Mouse (Mus musculus): Measurements from ENCODE around the gene Sorcs2. TPM values are rescaled to one million over a fixed set of nuclear protein-coding genes. Genes with fewer than 3 reads are reported as not detected.

The Sorcs2 gene
- total RNA-seq, 2 experiments from 2014 or later: 36.6 to 45.0 TPM

- DNase-seq (ENCODE audit: low spot score in 2 of 2): no peak
- intact Hi-C loops (cut with DNase I): loop anchor here (10.0 kb wide), 1 partner anchor 757 kb away; the partner anchor contains the start of gene Bloc1s4
Observed at GRCm38 (mm10) chr5:35988085-35988484, 409.9 kb downstream of the Sorcs2 start.

- intact Hi-C loops (cut with DNase I): loop anchor here (10.0 kb wide), 1 partner anchor 759 kb away; the partner anchor contains the start of gene Bloc1s4
- peak; percentile 35 to 47 for DNase-seq (ENCODE audit: low spot score in 2 of 2)
Observed at GRCm38 (mm10) chr5:35985611-35986010, 412.3 kb downstream of the Sorcs2 start.

- intact Hi-C loops (cut with DNase I): loop anchor here (5.0 to 10.0 kb wide), 2 partner anchors 415 to 763 kb away; partner anchors contain the start of genes Bloc1s4 and Sorcs2
- peak; percentile 77 to 78 for DNase-seq (ENCODE audit: low spot score in 2 of 2)
Observed at GRCm38 (mm10) chr5:35981976-35982375, 416.0 kb downstream of the Sorcs2 start.

- intact Hi-C loops (cut with DNase I): loop anchor here (5.0 to 10.0 kb wide), 2 partner anchors 416 to 763 kb away; partner anchors contain the start of genes Bloc1s4 and Sorcs2
- DNase-seq (ENCODE audit: low spot score in 2 of 2): no peak
Observed at GRCm38 (mm10) chr5:35981341-35981740, 416.6 kb downstream of the Sorcs2 start.

- intact Hi-C loops (cut with DNase I): loop anchor here (5.0 to 10.0 kb wide), 2 partner anchors 417 to 764 kb away; partner anchors contain the start of genes Bloc1s4 and Sorcs2
- no peak for DNase-seq (ENCODE audit: low spot score in 2 of 2)
Observed at GRCm38 (mm10) chr5:35980542-35980941, 417.4 kb downstream of the Sorcs2 start.

GRCm38 (mm10) chr5:35975681-35976080, 422.3 kb downstream of the Sorcs2 start:
- intact Hi-C loops (cut with DNase I): loop anchor here (2.0 kb wide), 1 partner anchor 83 kb away; the partner anchor contains the start of gene Afap1
- DNase-seq (ENCODE audit: low spot score in 2 of 2): peak; percentile 36 to 54

- intact Hi-C loops (cut with DNase I): loop anchor here (2.0 to 5.0 kb wide), 2 partner anchors 81 to 102 kb away; partner anchors contain the start of gene Afap1
- DNase-seq (ENCODE audit: low spot score in 2 of 2): no peak
Observed at GRCm38 (mm10) chr5:35974265-35974664, 423.7 kb downstream of the Sorcs2 start.

GRCm38 (mm10) chr5:35973800-35974199, 424.1 kb downstream of the Sorcs2 start:
- intact Hi-C loops (cut with DNase I): loop anchor here (2.0 to 5.0 kb wide), 2 partner anchors 81 to 101 kb away; partner anchors contain the start of gene Afap1
- peak in 1 of 2 experiments; percentile 41 for DNase-seq (ENCODE audit: low spot score in 2 of 2)

GRCm38 (mm10) chr5:35972739-35973138, 425.2 kb downstream of the Sorcs2 start:
- DNase-seq (ENCODE audit: low spot score in 2 of 2): no peak
- intact Hi-C loops (cut with DNase I): loop anchor here (5.0 kb wide), 1 partner anchor 100 kb away; no protein-coding TSS in a partner anchor

- intact Hi-C loops (cut with DNase I): loop anchor here (5.0 kb wide), 1 partner anchor 100 kb away; no protein-coding TSS in a partner anchor
- peak; percentile 37 to 42 for DNase-seq (ENCODE audit: low spot score in 2 of 2)
Observed at GRCm38 (mm10) chr5:35971841-35972578, 425.9 kb downstream of the Sorcs2 start.

GRCm38 (mm10) chr5:35970380-35971105, 427.4 kb downstream of the Sorcs2 start:
- intact Hi-C loops (cut with DNase I): loop anchor here (5.0 kb wide), 1 partner anchor 98 kb away; no protein-coding TSS in a partner anchor
- DNase-seq (ENCODE audit: low spot score in 2 of 2): peak in 1 of 2 experiments; percentile 30

GRCm38 (mm10) chr5:35969857-35970256, 428.1 kb downstream of the Sorcs2 start:
- DNase-seq (ENCODE audit: low spot score in 2 of 2): no peak
- intact Hi-C loops (cut with DNase I): loop anchor here (5.0 kb wide), 1 partner anchor 98 kb away; no protein-coding TSS in a partner anchor

Small RNA genes lying within 50 kb of the gene (microRNA-seq; reads per million reads assigned to microRNA genes)
- 638 reads per million, percentile 75 among the genes with 10 or more reads in this experiment for gene Mir7689

Other genes with a start within 250 kb of the Sorcs2 start
- gene Psapl1, start 194.1 kb downstream of the Sorcs2 start, total RNA-seq (2021): not detected
- 10 to 100 TPM; 21.1 to 22.9 TPM for gene Grpel1, start 66.9 kb upstream of the Sorcs2 start, total RNA-seq (2021)
- gene Tada2b, start 86.1 kb upstream of the Sorcs2 start, total RNA-seq (2021): 10 to 100 TPM; 27.8 to 28.2 TPM
- 1 to 10 TPM; 1.0 to 1.1 TPM for gene Ccdc96, start 86.4 kb upstream of the Sorcs2 start, total RNA-seq (2021)
- gene Tbc1d14, start 195.1 kb upstream of the Sorcs2 start, total RNA-seq (2021): 10 to 100 TPM; 73.1 to 79.2 TPM

All from left cerebral cortex, postnatal 36 days (tissue).